Mouse (Mus musculus) bone marrow, adult 2 months (tissue): Measurements from ENCODE around the gene Dapp1.

Experiments used
- CTCF ChIP-seq: fragments of 200-500 bp; IDR thresholded peaks from 2 replicates; pipeline ENCODE4 v1.5.1; 2011; ENCODE audit warnings: low read length, control low read depth; ENCODE audit not compliant: control insufficient read depth, insufficient read depth
- POLR2A ChIP-seq: fragments of 200-500 bp; IDR thresholded peaks from 2 replicates; pipeline ENCODE4 v1.6.1; 2011; ENCODE audit warnings: low read depth, mild to moderate bottlenecking, control low read depth, low read length, borderline replicate concordance; ENCODE audit not compliant: control insufficient read depth

GRCm38 (mm10) chr3:137881093-137881492 lies 100.3 kb downstream of the Dapp1 start:
- TF ChIP-seq POLR2A (no peak), CTCF (no peak)
